Mouse (Mus musculus): ENCODE measurements around the gene B4galt4. TPM values are rescaled to one million over a fixed set of nuclear protein-coding genes. Genes with fewer than 3 reads are reported as not detected.

Gene B4galt4
- polyA plus RNA-seq, 1 experiment from 2014 or later, result 39.0 TPM

DNA sequence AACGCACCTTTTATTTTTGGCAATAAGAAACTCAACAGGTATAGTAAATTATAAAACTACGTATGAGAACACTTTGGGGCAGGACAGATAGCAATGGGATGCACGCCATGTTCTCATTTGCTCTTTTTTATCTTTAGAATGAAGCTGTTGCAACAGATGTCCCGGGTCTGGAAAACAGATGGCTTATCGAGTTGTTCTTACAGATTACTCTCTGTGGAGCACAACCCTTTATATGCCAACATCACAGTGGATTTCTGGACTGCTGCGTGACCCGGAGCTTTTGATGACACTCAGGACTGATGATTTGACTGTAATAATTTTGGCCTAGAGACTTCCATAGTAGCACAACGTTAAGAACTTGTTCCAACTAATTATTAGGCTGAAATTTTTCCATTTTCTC, 25.7 kb downstream of the B4galt4 start:
- H3K27me3 ChIP-seq (ENCODE audit: insufficient read depth, low read length), result no peaks in the 10 kb centered on the region
- DNase-seq (no peak), ATAC-seq (ENCODE audit: insufficient read depth) (no peak)
- peaks cover 2% of the 10 kb centered on the region; the same call in 1 of the 2 replicates for H3K4me1 ChIP-seq (ENCODE audit: insufficient read depth)
- no peak overlapping the region for H3K9ac ChIP-seq
- no peak overlapping the region for H3K4me2 ChIP-seq
- peaks cover 35% of the 10 kb centered on the region for H3K36me3 ChIP-seq (ENCODE audit: insufficient read depth)
- 75% methylated on average over 8 of the region's 8 CpGs for WGBS
- no peak for TF ChIP-seq CTCF (IDR thresholded peaks at IDR 0.05; ENCODE audit: low read depth)
- H3K27ac ChIP-seq (ENCODE audit: low read depth), result no peak overlapping the region
- H3K4me3 ChIP-seq (ENCODE audit: low read depth, low read length), result no peak overlapping the region
- H3K9me3 ChIP-seq (ENCODE audit: low read depth, low read length), result no peaks in the 10 kb centered on the region

DNA sequence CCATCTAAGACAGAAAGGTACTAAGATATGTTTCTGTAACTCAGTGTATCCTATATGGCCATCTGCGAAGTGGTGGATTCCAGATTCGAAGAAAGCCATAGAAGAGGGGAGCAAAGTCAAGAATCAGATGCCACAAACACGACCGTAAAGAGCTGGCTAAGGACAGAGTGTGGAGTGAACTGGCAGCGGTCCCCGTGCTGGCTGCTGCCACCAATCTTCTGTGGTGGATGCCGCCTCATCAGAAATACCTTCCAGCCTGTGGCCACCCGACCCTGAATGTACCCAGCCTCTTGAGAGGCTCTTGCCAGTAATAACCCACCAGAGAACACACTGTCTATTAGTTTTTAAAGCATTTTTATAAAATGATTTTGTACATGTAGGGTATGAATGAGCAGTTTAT, 26.3 kb downstream of the B4galt4 start:
- no peaks in the 10 kb centered on the region for H3K9me3 ChIP-seq (ENCODE audit: low read depth, low read length)
- no peak for TF ChIP-seq CTCF (IDR thresholded peaks at IDR 0.05; ENCODE audit: low read depth)
- DNase-seq (no peak), ATAC-seq (ENCODE audit: insufficient read depth) (no peak)
- no peak overlapping the region for H3K4me2 ChIP-seq
- H3K27ac ChIP-seq (ENCODE audit: low read depth), result no peak overlapping the region
- H3K9ac ChIP-seq, result no peak overlapping the region
- H3K27me3 ChIP-seq (ENCODE audit: insufficient read depth, low read length), result no peaks in the 10 kb centered on the region
- H3K4me1 ChIP-seq (ENCODE audit: insufficient read depth), result peaks cover 7% of the 10 kb centered on the region
- no peak overlapping the region for H3K4me3 ChIP-seq (ENCODE audit: low read depth, low read length)
- WGBS, result 92% methylated on average over 8 of the region's 8 CpGs
- peaks cover 29% of the 10 kb centered on the region for H3K36me3 ChIP-seq (ENCODE audit: insufficient read depth)

DNA sequence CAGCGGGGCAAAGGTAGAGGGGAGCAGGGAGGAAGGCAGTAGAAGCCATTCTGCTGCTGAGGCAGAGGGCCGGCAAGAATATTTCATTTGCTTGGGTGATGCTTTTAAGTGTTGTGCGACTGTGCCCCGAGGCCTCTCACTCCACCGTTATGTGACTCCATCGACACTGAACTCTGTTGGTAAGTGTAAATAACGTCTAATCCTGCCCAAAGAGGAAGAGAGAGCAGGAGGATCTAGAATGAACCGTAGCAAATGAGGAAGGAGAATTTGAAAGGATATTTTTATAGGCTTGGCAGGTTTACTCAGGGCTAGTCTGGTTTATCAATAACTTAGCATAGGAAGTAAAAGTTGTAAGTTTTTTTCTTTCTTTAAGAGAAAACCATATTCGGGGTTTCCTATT, 27.5 kb downstream of the B4galt4 start:
- 62% methylated on average over 9 of the region's 9 CpGs for WGBS
- no peak for TF ChIP-seq CTCF (IDR thresholded peaks at IDR 0.05; ENCODE audit: low read depth)
- ATAC-seq (ENCODE audit: insufficient read depth), result no peak
- Histone ChIP-seq H3K4me3 (ENCODE audit: low read depth, low read length) (no peak overlapping the region), H3K4me1 (ENCODE audit: insufficient read depth) (peaks cover 12% of the 10 kb centered on the region), H3K9me3 (ENCODE audit: low read depth, low read length) (no peaks in the 10 kb centered on the region), H3K27ac (ENCODE audit: low read depth) (no peak overlapping the region; the same call in 1 of the 2 replicates), H3K4me2 (no peak overlapping the region), H3K27me3 (ENCODE audit: insufficient read depth, low read length) (no peaks in the 10 kb centered on the region), H3K9ac (no peak overlapping the region), H3K36me3 (ENCODE audit: insufficient read depth) (peaks cover 28% of the 10 kb centered on the region)
- DNase-seq, result no peak

DNA sequence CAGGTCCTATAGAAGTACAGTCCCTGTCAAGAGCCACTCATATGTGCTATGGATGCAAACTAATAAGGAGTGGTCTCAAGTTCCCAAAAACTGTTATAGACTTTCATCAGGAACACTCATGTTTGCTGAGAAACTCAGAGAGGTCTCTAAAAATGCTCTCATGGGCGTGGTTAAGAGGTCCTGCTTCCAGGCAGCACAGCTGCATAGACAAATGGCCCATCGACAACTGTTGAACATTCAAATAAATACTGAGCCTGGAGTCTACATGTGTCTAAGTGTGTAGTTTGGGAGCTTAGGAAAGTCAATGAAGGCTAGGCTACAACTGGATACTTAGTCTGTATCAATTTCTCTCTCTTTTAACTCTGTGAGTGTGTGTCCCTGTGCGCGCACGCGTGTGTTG, 29.1 kb downstream of the B4galt4 start:
- no peak overlapping the region for H3K4me3 ChIP-seq (ENCODE audit: low read depth, low read length)
- ATAC-seq (ENCODE audit: insufficient read depth) (no peak), DNase-seq (no peak)
- peaks cover 23% of the 10 kb centered on the region for H3K36me3 ChIP-seq (ENCODE audit: insufficient read depth)
- H3K27ac ChIP-seq (ENCODE audit: low read depth), result no peak overlapping the region
- H3K4me1 ChIP-seq (ENCODE audit: insufficient read depth), result peaks cover 18% of the 10 kb centered on the region
- no peaks in the 10 kb centered on the region for H3K9me3 ChIP-seq (ENCODE audit: low read depth, low read length)
- 89% methylated on average over 6 of the region's 6 CpGs for WGBS
- no peak for TF ChIP-seq CTCF (IDR thresholded peaks at IDR 0.05; ENCODE audit: low read depth)
- no peak overlapping the region for H3K9ac ChIP-seq
- no peaks in the 10 kb centered on the region for H3K27me3 ChIP-seq (ENCODE audit: insufficient read depth, low read length)
- H3K4me2 ChIP-seq, result no peak overlapping the region

DNA sequence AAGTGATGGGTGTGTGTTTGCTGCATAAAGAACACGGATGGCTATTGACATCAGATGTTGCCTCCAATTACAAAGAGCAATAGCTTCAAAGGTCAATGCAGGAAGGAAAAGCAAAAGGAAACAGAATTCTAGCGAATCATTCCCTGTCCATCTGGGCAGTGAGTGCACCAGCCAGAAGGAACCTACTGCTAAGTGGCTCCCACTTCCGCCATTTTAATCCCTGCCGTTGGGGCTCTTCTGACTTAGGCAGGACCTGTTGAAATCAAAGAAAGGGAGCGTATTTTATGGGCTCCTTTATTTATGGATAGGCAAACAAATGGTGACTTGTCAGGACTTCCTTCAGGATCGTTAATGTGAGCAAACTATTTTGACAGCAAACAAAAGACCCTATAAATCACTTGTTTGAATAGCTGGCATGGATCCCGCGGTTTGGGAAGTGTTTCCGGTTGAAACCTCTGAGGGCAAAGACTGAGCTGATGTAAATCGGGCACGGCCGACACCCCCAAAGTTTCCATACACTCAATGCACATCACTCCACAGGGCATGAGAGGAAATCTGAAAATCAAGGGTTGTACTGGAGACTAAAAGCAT, 30.9 kb downstream of the B4galt4 start:
- no peak for TF ChIP-seq CTCF (IDR thresholded peaks at IDR 0.05; ENCODE audit: low read depth)
- H3K27ac ChIP-seq (ENCODE audit: low read depth), result no peak overlapping the region
- ATAC-seq (ENCODE audit: insufficient read depth), result no peak
- no peak overlapping the region for H3K9ac ChIP-seq
- peaks cover 11% of the 10 kb centered on the region for H3K36me3 ChIP-seq (ENCODE audit: insufficient read depth)
- H3K27me3 ChIP-seq (ENCODE audit: insufficient read depth, low read length), result no peaks in the 10 kb centered on the region
- no peaks in the 10 kb centered on the region for H3K9me3 ChIP-seq (ENCODE audit: low read depth, low read length)
- DNase-seq, result peak; percentile 71
- H3K4me3 ChIP-seq (ENCODE audit: low read depth, low read length), result no peak overlapping the region
- no peak overlapping the region; the same call in 1 of the 2 replicates for H3K4me2 ChIP-seq
- WGBS, result 35% methylated on average over 12 of the region's 12 CpGs
- peaks cover 19% of the 10 kb centered on the region for H3K4me1 ChIP-seq (ENCODE audit: insufficient read depth)

DNA sequence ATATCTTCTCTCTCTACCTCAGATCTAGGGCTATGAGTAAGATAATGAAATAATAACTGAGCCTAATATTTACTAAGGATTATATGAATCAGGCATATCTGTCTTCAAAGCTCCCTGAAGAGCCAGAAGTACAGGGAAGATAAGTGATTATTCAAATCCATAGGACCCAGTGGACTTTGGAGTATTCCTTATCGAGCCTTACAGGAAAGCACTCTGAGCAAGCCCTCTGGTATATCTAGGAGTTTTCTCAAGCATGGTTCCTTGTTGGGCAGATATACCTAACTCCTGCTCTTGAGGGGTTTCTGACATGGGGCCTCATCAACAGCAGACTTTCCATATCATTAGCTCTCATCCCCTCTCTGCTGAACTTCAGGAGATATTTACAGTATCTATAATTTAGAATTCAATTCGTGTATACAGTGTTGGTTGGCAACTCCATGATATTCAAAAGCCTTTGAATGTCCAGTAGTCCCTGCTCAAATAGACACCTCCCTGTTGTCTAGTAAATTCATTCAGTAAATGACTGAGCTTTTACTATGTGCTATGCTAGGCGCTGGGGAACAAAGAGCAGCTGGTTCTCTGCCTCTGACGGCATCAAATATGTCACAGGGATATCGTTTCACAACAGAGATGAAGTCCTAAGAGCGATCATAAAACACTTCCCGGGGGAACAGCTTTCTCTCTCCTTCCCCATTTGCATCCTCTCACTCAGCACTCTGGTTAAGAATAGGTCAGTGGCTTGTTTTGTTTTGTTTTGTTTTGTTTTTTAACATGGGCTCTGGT, 33.1 kb downstream of the B4galt4 start:
- peak; percentile 93 for DNase-seq
- H3K27ac ChIP-seq (ENCODE audit: low read depth), result peak overlapping the region; percentile 15; the same call in 1 of the 2 replicates
- H3K27me3 ChIP-seq (ENCODE audit: insufficient read depth, low read length), result no peaks in the 10 kb centered on the region
- ATAC-seq (ENCODE audit: insufficient read depth), result peak; percentile 89
- WGBS, result 33% methylated on average over 7 of the region's 7 CpGs
- no peak overlapping the region for H3K4me3 ChIP-seq (ENCODE audit: low read depth, low read length)
- no peak overlapping the region for H3K4me2 ChIP-seq
- TF ChIP-seq CTCF (IDR thresholded peaks at IDR 0.05; ENCODE audit: low read depth), result no peak
- H3K4me1 ChIP-seq (ENCODE audit: insufficient read depth), result peaks cover 19% of the 10 kb centered on the region
- H3K9me3 ChIP-seq (ENCODE audit: low read depth, low read length), result no peaks in the 10 kb centered on the region
- H3K9ac ChIP-seq, result no peak overlapping the region
- H3K36me3 ChIP-seq (ENCODE audit: insufficient read depth), result no peaks in the 10 kb centered on the region

DNA sequence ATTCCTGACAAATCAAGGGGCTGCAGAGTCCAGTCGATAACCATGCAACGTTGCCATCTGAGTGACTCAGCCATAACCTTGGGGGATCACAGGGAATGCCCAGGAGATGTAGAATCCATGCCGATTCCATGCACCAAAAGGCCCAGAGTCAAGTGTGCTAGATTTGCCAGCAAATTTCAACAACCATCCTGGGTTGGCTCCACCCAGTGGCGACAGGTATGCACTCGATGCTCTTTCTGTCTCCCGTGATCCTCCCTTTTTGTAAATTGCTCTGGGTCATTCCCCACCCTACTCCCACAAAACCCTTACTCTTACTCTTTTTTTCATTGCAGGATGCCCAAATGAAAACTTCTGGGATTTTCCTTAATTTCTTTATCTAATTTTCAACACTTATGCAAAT, 34.3 kb downstream of the B4galt4 start:
- ATAC-seq (ENCODE audit: insufficient read depth) (no peak), DNase-seq (no peak)
- H3K4me3 ChIP-seq (ENCODE audit: low read depth, low read length), result no peak overlapping the region
- H3K9me3 ChIP-seq (ENCODE audit: low read depth, low read length), result no peaks in the 10 kb centered on the region
- H3K4me2 ChIP-seq, result no peak overlapping the region
- TF ChIP-seq CTCF (IDR thresholded peaks at IDR 0.05; ENCODE audit: low read depth), result no peak
- H3K4me1 ChIP-seq (ENCODE audit: insufficient read depth), result peaks cover 19% of the 10 kb centered on the region
- no peak overlapping the region for H3K9ac ChIP-seq
- H3K27me3 ChIP-seq (ENCODE audit: insufficient read depth, low read length), result no peaks in the 10 kb centered on the region
- no peaks in the 10 kb centered on the region for H3K36me3 ChIP-seq (ENCODE audit: insufficient read depth)
- no peak overlapping the region for H3K27ac ChIP-seq (ENCODE audit: low read depth)
- WGBS, result 52% methylated on average over 6 of the region's 6 CpGs
